ENCODE assay signal across 8 mouse cellular contexts in genomic region chr1:75477966-75478290, GRCm38 (mm10). TPM values are rescaled to one million over a fixed set of nuclear protein-coding genes. Genes with fewer than 3 reads are reported as not detected.
DNase-seq lines count a peak whose midpoint lies in the region; ATAC-seq and TF ChIP-seq lines count a peak whose summit lies in the region.

No protein-coding gene starts in this region.

- peak overlapping the region; percentile 82; the same call in 1 of the 2 replicates for H3K4me3 ChIP-seq in testis, adult 2 months (ENCODE audit: control insufficient read depth, low read depth, low read length)
- peak overlapping the region; percentile 78 for H3K4me3 ChIP-seq in liver, embryonic 11.5 days (ENCODE audit: low read depth, low read length)

- H3K4me1 ChIP-seq in testis, adult 2 months (ENCODE audit: control insufficient read depth, insufficient read depth, low read length) = peaks cover 23% of the 10 kb centered on the region
- H3K4me1 ChIP-seq in liver, embryonic 11.5 days (replicated peaks; ENCODE audit: control insufficient read depth, insufficient read depth, low read length) = peaks cover 14% of the 10 kb centered on the region

- peak overlapping the region; percentile 95 for H3K4me2 ChIP-seq in liver, embryonic 11.5 days

- no peak for ATAC-seq in liver, embryonic 11.5 days (replicated peaks; ENCODE audit: low FRiP score)
- no peak for ATAC-seq in megakaryocyte-erythroid progenitor cell, adult 5-6 weeks (replicated peaks; ENCODE audit: low FRiP score, low TSS enrichment, poor library complexity, severe bottlenecking)

- 44% methylated on average over 3 of the region's 3 CpGs for WGBS in liver, embryonic 11.5 days

- no peak for TF ChIP-seq POLR2A in testis, adult 2 months (IDR thresholded peaks at IDR 0.05; ENCODE audit: control insufficient read depth, low read depth, low read length)

- H3K36me3 ChIP-seq in testis, adult 2 months (ENCODE audit: control insufficient read depth, insufficient read depth, low read length) = no peaks in the 10 kb centered on the region
- peaks cover 12% of the 10 kb centered on the region for H3K36me3 ChIP-seq in liver, embryonic 11.5 days (ENCODE audit: control insufficient read depth, insufficient read depth, low read length)

- no peak overlapping the region for H3K27ac ChIP-seq in testis, adult 2 months (ENCODE audit: control insufficient read depth, insufficient read depth, low read depth, low read length)
- H3K27ac ChIP-seq in liver, embryonic 11.5 days (ENCODE audit: low read depth, low read length) = no peak overlapping the region

- no peak overlapping the region for H3K9ac ChIP-seq in liver, embryonic 11.5 days (ENCODE audit: low read depth, low read length)

- H3K9me3 ChIP-seq in liver, embryonic 11.5 days (ENCODE audit: control insufficient read depth, low read length) = no peaks in the 10 kb centered on the region

- TF ChIP-seq CTCF in testis, adult 2 months (IDR thresholded peaks at IDR 0.05; ENCODE audit: control insufficient read depth, insufficient read depth, insufficient replicate concordance, low read depth, low read length) = no peak

- peak; percentile 45 for DNase-seq in cerebellum, adult 9-11 months
- DNase-seq in cerebellum, postnatal 14 days = no peak
- no peak for DNase-seq in testis, postnatal 14 days (ENCODE audit: low spot score)
- DNase-seq in liver, embryonic 11.5 days (ENCODE audit: low spot score) = no peak
- no peak for DNase-seq in urinary bladder, postnatal 10 days (ENCODE audit: low spot score)
- DNase-seq in layer of hippocampus, adult 11-12 months (ENCODE audit: low spot score) = no peak

- H3K27me3 ChIP-seq in testis, adult 2 months (ENCODE audit: control insufficient read depth, insufficient read depth, low read length) = no peaks in the 10 kb centered on the region
- H3K27me3 ChIP-seq in liver, embryonic 11.5 days (replicated peaks; ENCODE audit: control insufficient read depth, insufficient read depth, low read length) = peaks cover 57% of the 10 kb centered on the region

RNA-seq across cellular contexts. Expression of gene Chpf, which starts 1.2 kb away (rescaled TPM):
- polyA plus RNA-seq in testis, adult 2 months (2012; rRNA removed) = 39.5 and 40.8 TPM in 2 replicates
- polyA plus RNA-seq in liver, embryonic 11.5 days (2014; fragmentation: Nextera tagmentation; extraction: Ambion mirVana) = 17.7 and 17.9 TPM in 2 replicates
- total RNA-seq in megakaryocyte-erythroid progenitor cell, adult 5-6 weeks (2014; fragmentation: Nextera tagmentation) = 3.1 and 4.0 TPM in 2 replicates
- total RNA-seq in megakaryocyte-erythroid progenitor cell, adult 5-6 weeks (2017) = 0.15 and 1.2 TPM in 2 replicates

RNA-seq across cellular contexts. Expression of gene Tmem198, which starts 1.4 kb away (rescaled TPM):
- 7.2 and 8.9 TPM in 2 replicates for polyA plus RNA-seq in testis, adult 2 months (2012; rRNA removed)
- 0.15 and 0.26 TPM in 2 replicates for polyA plus RNA-seq in liver, embryonic 11.5 days (2014; fragmentation: Nextera tagmentation; extraction: Ambion mirVana)
- 0.49 TPM in 1 of 2 replicates, not detected in the other for total RNA-seq in megakaryocyte-erythroid progenitor cell, adult 5-6 weeks (2014; fragmentation: Nextera tagmentation)
- total RNA-seq in megakaryocyte-erythroid progenitor cell, adult 5-6 weeks (2017) = not detected in 2 replicates

RNA-seq across cellular contexts. Expression of gene Asic4, which starts 27.7 kb away (rescaled TPM):
- polyA plus RNA-seq in testis, adult 2 months (2012; rRNA removed) = 0.82 and 1.0 TPM in 2 replicates
- polyA plus RNA-seq in liver, embryonic 11.5 days (2014; fragmentation: Nextera tagmentation; extraction: Ambion mirVana) = 0.56 and 0.65 TPM in 2 replicates
- total RNA-seq in megakaryocyte-erythroid progenitor cell, adult 5-6 weeks (2014; fragmentation: Nextera tagmentation) = not detected in 2 replicates
- total RNA-seq in megakaryocyte-erythroid progenitor cell, adult 5-6 weeks (2017) = not detected in 2 replicates

RNA-seq across cellular contexts. Expression of gene Obsl1, which starts 28.3 kb away (rescaled TPM):
- 46.0 and 47.0 TPM in 2 replicates for polyA plus RNA-seq in testis, adult 2 months (2012; rRNA removed)
- polyA plus RNA-seq in liver, embryonic 11.5 days (2014; fragmentation: Nextera tagmentation; extraction: Ambion mirVana) = 42.5 and 45.6 TPM in 2 replicates
- 0.40 and 0.68 TPM in 2 replicates for total RNA-seq in megakaryocyte-erythroid progenitor cell, adult 5-6 weeks (2014; fragmentation: Nextera tagmentation)
- total RNA-seq in megakaryocyte-erythroid progenitor cell, adult 5-6 weeks (2017) = 0.30 and 0.47 TPM in 2 replicates

RNA-seq across cellular contexts. Expression of gene Inha, which starts 28.9 kb away (rescaled TPM):
- polyA plus RNA-seq in testis, adult 2 months (2012; rRNA removed) = 160 and 210 TPM in 2 replicates
- 0.84 and 1.4 TPM in 2 replicates for polyA plus RNA-seq in liver, embryonic 11.5 days (2014; fragmentation: Nextera tagmentation; extraction: Ambion mirVana)
- 0.72 TPM in 1 of 2 replicates, not detected in the other for total RNA-seq in megakaryocyte-erythroid progenitor cell, adult 5-6 weeks (2014; fragmentation: Nextera tagmentation)
- not detected in 2 replicates for total RNA-seq in megakaryocyte-erythroid progenitor cell, adult 5-6 weeks (2017)
